Mouse (Mus musculus) stomach, embryonic 14.5 days (tissue): Measurements from ENCODE around the gene Cdc7. TPM values are rescaled to one million over a fixed set of nuclear protein-coding genes. Genes with fewer than 3 reads are reported as not detected.
"Not testable (repeated sequence)": the region's sequence is repeated elsewhere in the genome, so short reads cannot be mapped to it uniquely, and the experiment has no call there.

Experiments
- ATAC-seq: fragments of 200-750 bp; cut with Nextera tagmentation; 2 replicates; pipeline ENCODE4 v1.8.0; 2017; ENCODE audit warnings: low read depth, moderate TSS enrichment; ENCODE audit not compliant: insufficient number of reproducible peaks, insufficient read depth, low FRiP score
- H3K27ac ChIP-seq: fragments of 300-500 bp; sonication (generic); 2 replicates; pipeline ENCODE4 v1.5.1; 2014; ENCODE audit warnings: mild to moderate bottlenecking, low read length, moderate library complexity, mixed read lengths
- H3K27me3 ChIP-seq: fragments of 300-500 bp; sonication (generic); 2 replicates; pipeline ENCODE4 v1.6.1; 2014; ENCODE audit warnings: low read length, control low read depth, mixed read lengths; ENCODE audit not compliant: control insufficient read depth, insufficient read depth
- H3K36me3 ChIP-seq: fragments of 300-500 bp; sonication (generic); 2 replicates; pipeline ENCODE4 v1.6.1; 2014; ENCODE audit warnings: mild to moderate bottlenecking, control low read depth, low read length, moderate library complexity, mixed read lengths; ENCODE audit not compliant: control insufficient read depth, insufficient read depth
- H3K4me1 ChIP-seq: fragments of 300-500 bp; sonication (generic); 2 replicates; pipeline ENCODE4 v1.6.1; 2014; ENCODE audit warnings: low read length, control low read depth, mixed read lengths; ENCODE audit not compliant: control insufficient read depth, insufficient read depth
- H3K4me2 ChIP-seq: fragments of 300-500 bp; sonication (generic); replicated peaks from 2 replicates; pipeline ENCODE4 v1.6.1; 2014; ENCODE audit warnings: low read depth, low read length, control low read depth
- H3K4me3 ChIP-seq: fragments of 300-500 bp; sonication (generic); 2 replicates; pipeline ENCODE4 v1.5.1; 2014; ENCODE audit warnings: low read depth, low read length, control low read depth
- H3K9ac ChIP-seq: fragments of 300-500 bp; sonication (generic); replicated peaks from 2 replicates; pipeline ENCODE4 v1.6.1; 2014; ENCODE audit warnings: low read depth, mild to moderate bottlenecking, control low read depth, low read length, moderate library complexity, mixed read lengths
- H3K9me3 ChIP-seq: fragments of 300-500 bp; sonication (generic); 2 replicates; pipeline ENCODE4 v1.6.1; 2016; ENCODE audit warnings: low read depth, low read length, control low read depth; ENCODE audit not compliant: control insufficient read depth
- WGBS: fragments of 180-500 bp; shearing (Covaris S2); extraction: QIAGEN DNeasy Blood & Tissue Kit; methylation state at CpG from one replicate; pipeline ENCODE4 v1.1.7; 2014; 5-methylcytosine and 5-hydroxymethylcytosine counted together
- polyA plus RNA-seq: library from polyadenylated mRNA; unstranded; fragments of >200 nt; fragmentation: Nextera tagmentation; extraction: Ambion mirVana; gene quantifications from 2 replicates; pipeline ENCODE4 v1.2.1, GENCODE M21; 2014

The Cdc7 gene
- polyA plus RNA-seq, 1 experiment from 2014 or later: 55.0 TPM

DNA sequence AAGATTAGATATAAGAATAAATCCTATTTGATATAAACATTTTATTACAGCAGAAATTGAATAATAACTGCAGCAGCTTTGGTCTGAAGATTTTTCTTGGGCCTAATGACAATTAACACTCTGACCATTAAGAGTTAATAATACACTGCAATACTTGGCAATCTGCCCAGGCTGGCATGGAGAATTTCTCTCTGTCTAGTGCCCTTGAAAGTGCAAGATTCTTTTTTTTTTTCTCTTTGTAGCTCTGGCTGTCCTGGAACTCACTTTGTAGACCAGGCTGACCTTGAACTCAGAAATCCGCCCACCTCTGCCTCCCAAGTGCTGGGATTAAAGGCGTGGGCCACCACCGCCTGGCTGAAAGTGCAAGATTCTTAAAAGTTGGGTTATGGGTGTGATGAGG, 5.1 kb upstream of the Cdc7 start:
- no peak overlapping the region for H3K27ac ChIP-seq
- H3K9ac ChIP-seq: no peak overlapping the region
- H3K9me3 ChIP-seq: 0 out of 2 replicates have a peak, but pooled peaks cover 4% of the 10 kb centered on the region
- WGBS: 72% methylated on average over 3 of the region's 3 CpGs
- no peak for ATAC-seq
- peaks cover 17% of the 10 kb centered on the region for H3K4me1 ChIP-seq
- H3K27me3 ChIP-seq: no peaks in the 10 kb centered on the region
- H3K36me3 ChIP-seq: no peaks in the 10 kb centered on the region
- H3K4me3 ChIP-seq: no peak overlapping the region
- H3K4me2 ChIP-seq: no peak overlapping the region

DNA sequence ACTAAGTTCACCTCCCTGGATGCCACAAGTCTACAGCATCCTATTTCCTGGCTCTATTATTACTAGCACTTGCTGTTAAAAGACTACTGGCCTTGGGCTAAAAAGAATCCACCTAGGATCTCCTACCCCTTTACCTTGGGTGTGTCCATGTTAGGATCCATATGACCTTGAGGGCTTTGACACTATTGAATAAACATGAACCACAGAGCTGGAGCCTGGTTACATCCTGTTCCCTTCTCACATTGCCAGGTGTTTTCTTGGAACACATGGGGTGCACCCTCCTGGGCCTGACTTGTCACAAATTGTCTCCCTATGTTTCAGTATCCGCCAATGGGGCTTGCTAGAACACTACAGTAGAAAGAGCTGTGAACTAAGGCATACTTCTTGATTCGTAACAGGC, 3.7 kb upstream of the Cdc7 start:
- H3K4me1 ChIP-seq: peaks cover 21% of the 10 kb centered on the region
- no peaks in the 10 kb centered on the region for H3K9me3 ChIP-seq
- H3K27me3 ChIP-seq: no peaks in the 10 kb centered on the region
- no peak overlapping the region for H3K27ac ChIP-seq
- no peak overlapping the region for H3K4me3 ChIP-seq
- 79% methylated on average over 2 of the region's 2 CpGs for WGBS
- H3K36me3 ChIP-seq: no peaks in the 10 kb centered on the region
- no peak overlapping the region for H3K4me2 ChIP-seq
- ATAC-seq: no peak
- H3K9ac ChIP-seq: no peak overlapping the region

DNA sequence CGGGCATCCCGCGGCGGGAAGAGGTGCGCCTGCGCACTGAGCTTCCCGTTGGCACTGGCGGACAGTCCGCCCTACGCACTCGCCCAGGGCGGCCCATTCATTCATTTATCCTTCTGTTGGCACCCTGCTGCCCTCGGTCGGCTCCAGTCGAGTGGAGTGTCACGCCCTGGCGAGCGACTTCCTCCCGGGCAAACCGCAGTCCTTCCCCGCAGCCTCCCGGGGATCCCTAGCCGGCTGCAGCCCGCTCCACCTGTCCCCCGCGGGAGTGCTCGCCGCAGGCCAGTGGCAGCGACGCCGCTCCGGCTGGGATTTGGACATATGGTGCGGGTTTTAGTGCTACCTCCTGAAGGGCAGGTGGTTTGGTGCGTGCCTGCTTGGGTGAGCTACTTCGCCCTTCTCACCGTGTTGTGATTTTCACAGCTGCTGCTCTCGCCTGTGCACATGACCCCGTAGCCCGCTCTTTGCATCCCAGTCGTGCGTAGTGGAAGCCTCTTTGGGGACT, 442 bp downstream of the Cdc7 start:
- no peaks in the 10 kb centered on the region for H3K27me3 ChIP-seq
- H3K4me2 ChIP-seq: peak overlapping the region; percentile 92
- H3K36me3 ChIP-seq: peaks cover 5% of the 10 kb centered on the region
- under 1% methylated on average over 41 of the region's 41 CpGs for WGBS
- 0 out of 2 replicates have a peak overlapping the region, but pooled peaks have one; percentile 1 for H3K27ac ChIP-seq
- H3K4me1 ChIP-seq: peaks cover 12% of the 10 kb centered on the region
- peak; percentile 82 for ATAC-seq
- peak overlapping the region; percentile 80 for H3K9ac ChIP-seq
- H3K9me3 ChIP-seq: no peaks in the 10 kb centered on the region
- peak overlapping the region; percentile 82 for H3K4me3 ChIP-seq

DNA sequence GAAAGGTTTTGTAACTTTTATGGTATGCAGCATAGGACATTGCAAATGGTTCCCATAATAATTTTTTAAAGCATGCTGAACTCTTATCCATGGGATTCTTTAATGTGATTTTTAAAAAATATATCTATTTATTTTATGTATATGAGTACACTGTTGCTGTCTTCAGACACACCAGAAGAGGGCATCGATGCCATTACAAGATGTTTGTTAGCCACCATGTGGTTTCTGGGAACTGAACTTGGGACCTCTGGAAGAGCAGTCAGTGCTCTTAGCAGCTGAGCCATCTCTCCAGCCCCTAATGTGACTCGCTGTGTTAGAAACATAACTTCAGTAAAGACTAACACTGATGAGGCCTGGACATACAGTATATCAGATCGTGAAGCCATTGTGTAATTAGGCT, 2.3 kb downstream of the Cdc7 start:
- 78% methylated on average over 3 of the region's 3 CpGs for WGBS
- no peak for ATAC-seq
- Histone ChIP-seq H3K4me1 (peaks cover 10% of the 10 kb centered on the region), H3K4me3 (no peak overlapping the region), H3K27ac (no peak overlapping the region), H3K36me3 (peaks cover 18% of the 10 kb centered on the region), H3K27me3 (no peaks in the 10 kb centered on the region), H3K9ac (no peak overlapping the region), H3K9me3 (no peaks in the 10 kb centered on the region), H3K4me2 (no peak overlapping the region)

DNA sequence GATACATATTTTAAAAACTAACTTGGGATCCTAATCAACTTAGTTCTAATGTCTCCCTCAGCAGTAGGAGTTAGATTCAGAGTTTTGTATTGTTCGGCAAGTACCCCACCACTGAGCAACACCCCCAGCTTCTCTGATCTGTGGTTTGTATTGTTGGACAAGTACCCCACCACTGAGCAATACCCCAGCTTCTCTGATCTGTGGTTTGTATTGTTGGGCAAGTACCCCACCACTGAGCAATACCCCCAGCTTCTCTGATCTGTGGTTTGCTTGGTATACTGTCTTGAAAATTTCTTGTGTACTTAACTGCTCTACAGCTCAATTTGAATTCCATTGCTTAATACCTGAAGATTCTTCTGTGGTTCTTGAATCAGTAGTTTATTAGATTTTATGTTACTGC, 3.5 kb downstream of the Cdc7 start:
- Histone ChIP-seq H3K4me3 (no peak overlapping the region), H3K36me3 (peaks cover 25% of the 10 kb centered on the region), H3K27ac (no peak overlapping the region), H3K4me2 (no peak overlapping the region), H3K27me3 (no peaks in the 10 kb centered on the region), H3K9ac (no peak overlapping the region), H3K4me1 (peaks cover 10% of the 10 kb centered on the region), H3K9me3 (no peaks in the 10 kb centered on the region)
- WGBS: 88% methylated on average over 1 of the region's 1 CpGs
- no peak for ATAC-seq

DNA sequence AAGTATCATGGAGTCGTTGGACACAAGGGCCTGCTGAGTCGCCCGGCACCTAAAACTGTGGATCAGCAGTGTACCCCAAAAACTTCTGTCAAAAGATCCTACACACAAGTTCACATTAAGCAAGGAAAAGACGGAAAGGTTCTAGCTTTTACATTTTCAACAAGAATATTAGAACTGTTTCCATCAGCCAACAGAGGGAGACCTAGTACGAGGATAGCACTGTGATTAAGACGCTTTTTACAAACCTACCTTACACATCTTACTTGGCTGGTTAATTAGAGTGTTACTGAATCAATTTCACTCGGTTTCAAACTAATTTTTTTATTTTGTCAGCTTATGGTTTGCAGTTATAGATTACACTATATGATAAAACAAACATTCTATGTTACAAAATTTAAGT, 9.8 kb downstream of the Cdc7 start:
- Histone ChIP-seq H3K9me3 (no peaks in the 10 kb centered on the region), H3K4me1 (no peaks in the 10 kb centered on the region)

DNA sequence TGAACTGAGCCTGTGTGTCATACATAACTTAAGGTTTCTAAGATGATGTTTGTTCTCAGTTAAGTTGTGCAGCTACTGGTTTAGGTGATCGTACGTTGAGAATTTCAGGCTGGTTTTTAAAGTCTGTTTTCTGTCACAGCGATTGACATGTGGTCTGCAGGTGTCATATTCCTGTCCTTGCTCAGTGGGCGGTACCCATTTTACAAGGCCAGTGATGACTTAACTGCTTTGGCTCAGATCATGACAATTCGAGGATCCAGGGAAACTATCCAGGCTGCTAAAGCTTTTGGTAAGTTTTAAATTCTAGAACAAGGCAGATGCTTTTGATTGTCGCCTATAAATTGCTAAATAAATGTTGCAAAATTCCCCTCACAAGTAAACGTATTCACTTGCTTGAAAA, 15.0 kb downstream of the Cdc7 start:
- no peak overlapping the region for H3K9ac ChIP-seq
- 78% methylated on average over 7 of the region's 7 CpGs for WGBS
- H3K27ac ChIP-seq: no peak overlapping the region
- H3K36me3 ChIP-seq: peaks cover 59% of the 10 kb centered on the region
- no peaks in the 10 kb centered on the region for H3K27me3 ChIP-seq
- H3K4me1 ChIP-seq: no peaks in the 10 kb centered on the region
- no peak overlapping the region for H3K4me2 ChIP-seq
- ATAC-seq: no peak
- H3K9me3 ChIP-seq: no peaks in the 10 kb centered on the region
- no peak overlapping the region for H3K4me3 ChIP-seq

More for the DNA sequence above, 9.8 kb downstream of the Cdc7 start:
- Histone ChIP-seq H3K27ac (no peak overlapping the region), H3K4me3 (no peak overlapping the region), H3K4me2 (no peak overlapping the region), H3K36me3 (peaks cover 68% of the 10 kb centered on the region), H3K27me3 (no peaks in the 10 kb centered on the region), H3K9ac (no peak overlapping the region)
- WGBS: 87% methylated on average over 7 of the region's 7 CpGs
- ATAC-seq: no peak

- H3K36me3 ChIP-seq: peaks cover 47% of the 10 kb centered on the region
- H3K27ac ChIP-seq: no peak overlapping the region
Measured at GRCm38 (mm10) chr5:106982298-106982952, 18.3 kb downstream of the Cdc7 start.

GRCm38 (mm10) chr5:106984934-106985333, 20.8 kb downstream of the Cdc7 start:
- H3K27me3 ChIP-seq, H3K4me1 ChIP-seq, H3K9me3 ChIP-seq, ATAC-seq, H3K4me3 ChIP-seq, H3K4me2 ChIP-seq, H3K27ac ChIP-seq, H3K9ac ChIP-seq: not testable (repeated sequence)
- 83% methylated on average over 3 of the region's 3 CpGs for WGBS
- peaks cover 29% of the 10 kb centered on the region for H3K36me3 ChIP-seq

More at GRCm38 (mm10) chr5:106982298-106982952, 18.3 kb downstream of the Cdc7 start:
- ATAC-seq: no peak
- H3K4me3 ChIP-seq: no peak overlapping the region
- no peak overlapping the region for H3K4me2 ChIP-seq
- no peaks in the 10 kb centered on the region for H3K9me3 ChIP-seq
- 0 out of 2 replicates have a peak, but pooled peaks cover 3% of the 10 kb centered on the region for H3K4me1 ChIP-seq
- 74% methylated on average over 7 of the region's 7 CpGs for WGBS
- no peak overlapping the region for H3K9ac ChIP-seq
- no peaks in the 10 kb centered on the region for H3K27me3 ChIP-seq
